Mouse (Mus musculus): ENCODE results near the gene Xrcc5.

DNA sequence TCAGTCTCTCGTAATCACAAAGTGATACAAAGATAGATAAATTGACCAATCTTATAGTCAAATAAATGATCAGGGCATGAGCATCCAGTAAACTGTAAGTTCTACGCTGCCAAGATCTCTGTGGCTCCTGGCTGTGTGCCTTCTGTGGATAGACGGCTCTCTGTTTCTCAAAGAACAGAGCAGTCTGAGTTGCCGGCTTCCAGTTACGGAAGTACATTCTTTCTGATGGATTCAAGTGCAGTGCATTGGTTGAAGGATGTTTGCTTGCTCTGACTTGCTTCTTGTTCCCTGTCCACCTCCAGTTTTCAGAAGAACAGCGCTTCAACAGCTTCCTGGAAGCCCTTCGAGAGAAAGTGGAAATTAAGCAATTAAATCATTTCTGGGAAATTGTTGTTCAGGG, 75.8 kb downstream of the Xrcc5 start:
- no peak for TF ChIP-seq MAX (IDR thresholded peaks at IDR 0.05)
- no peak for TF ChIP-seq CTCF (IDR thresholded peaks at IDR 0.05; ENCODE audit: control insufficient read depth, insufficient read depth, insufficient read length)
- TF ChIP-seq MYOD1 (IDR thresholded peaks at IDR 0.05; ENCODE audit: control insufficient read depth, insufficient read length, low read depth), result no peak
- TF ChIP-seq FOSL1 (IDR thresholded peaks at IDR 0.05; ENCODE audit: insufficient read depth, low read length, poor library complexity, severe bottlenecking), result no peak
- TF ChIP-seq USF1 (IDR thresholded peaks at IDR 0.05; ENCODE audit: low read depth), result no peak
- TF ChIP-seq MYOG (IDR thresholded peaks at IDR 0.05; ENCODE audit: control insufficient read depth, extremely low read depth, insufficient read length), result no peak
- TF ChIP-seq CEBPB (IDR thresholded peaks at IDR 0.05; ENCODE audit: low read depth), result no peak

All from C2C12 (cell line).